Mouse (Mus musculus) myocyte (in vitro differentiated cells): Measurements from ENCODE around the gene Dnah14. TPM values are rescaled to one million over a fixed set of nuclear protein-coding genes. Genes with fewer than 3 reads are reported as not detected.

Source experiments
- H3K27me3 ChIP-seq: one replicate; pipeline ENCODE4 v1.6.1; 2011; ENCODE audit not compliant: control insufficient read depth, insufficient read depth, insufficient read length
- H3K36me3 ChIP-seq: one replicate; pipeline ENCODE4 v1.6.1; 2011; ENCODE audit not compliant: control insufficient read depth, insufficient read depth
- H3K4me2 ChIP-seq: one replicate; pipeline ENCODE4 v1.6.1; 2011; ENCODE audit warnings: low read depth, control low read depth
- H3K4me3 ChIP-seq: one replicate; pipeline ENCODE4 v1.5.1; 2011; ENCODE audit warnings: mild to moderate bottlenecking, control low read depth, moderate library complexity
- H3K79me2 ChIP-seq: one replicate; pipeline ENCODE4 v1.6.1; 2011; ENCODE audit not compliant: control insufficient read depth, insufficient read depth
- H3ac ChIP-seq: one replicate; pipeline ENCODE4 v1.6.1; 2011; ENCODE audit not compliant: control insufficient read depth, insufficient read length
- CEBPB ChIP-seq: IDR thresholded peaks from 2 replicates; pipeline ENCODE4 v1.6.1; 2011; ENCODE audit warnings: mild to moderate bottlenecking, moderate library complexity; ENCODE audit not compliant: poor library complexity, insufficient read depth, severe bottlenecking
- E2F4 ChIP-seq: IDR thresholded peaks from one replicate; pipeline ENCODE4 v1.6.1; 2011; ENCODE audit warnings: mild to moderate bottlenecking, control low read depth, moderate library complexity; ENCODE audit not compliant: insufficient read depth
- MAX ChIP-seq: IDR thresholded peaks from one replicate; pipeline ENCODE4 v1.6.1; 2011; ENCODE audit warnings: low read depth, mild to moderate bottlenecking, control low read depth
- MYOD1 ChIP-seq, 3 experiments: IDR thresholded peaks; one replicate each; pipeline ENCODE4 v1.6.1; 2011; ENCODE audit warnings: control low read depth in 2 of 3, low read depth in 2 of 3, mild to moderate bottlenecking in 2 of 3, moderate library complexity in 1 of 3; ENCODE audit not compliant: insufficient read length in 2 of 3, control insufficient read depth in 1 of 3
- MYOG ChIP-seq, 3 experiments: IDR thresholded peaks; one replicate each; pipeline ENCODE4 v1.6.1; 2011; ENCODE audit warnings: control low read depth in 2 of 3, low read depth in 2 of 3, mild to moderate bottlenecking in 2 of 3; ENCODE audit not compliant: insufficient read length in 2 of 3, control insufficient read depth in 1 of 3, insufficient read depth in 1 of 3
- POLR2A ChIP-seq: IDR thresholded peaks from one replicate; pipeline ENCODE4 v1.6.1; 2011; ENCODE audit warnings: low read depth, mild to moderate bottlenecking, control low read depth, moderate library complexity; ENCODE audit not compliant: insufficient read length
- POLR2AphosphoS2 ChIP-seq: IDR thresholded peaks from one replicate; pipeline ENCODE4 v1.6.1; 2011; ENCODE audit warnings: low read depth, control low read depth; ENCODE audit not compliant: insufficient read length
- REST ChIP-seq: IDR thresholded peaks from one replicate; pipeline ENCODE4 v1.6.1; 2011; ENCODE audit warnings: mild to moderate bottlenecking, control low read depth, moderate library complexity; ENCODE audit not compliant: insufficient read depth, insufficient read length
- SRF ChIP-seq: IDR thresholded peaks from one replicate; pipeline ENCODE4 v1.6.1; 2011; ENCODE audit warnings: low read depth; ENCODE audit not compliant: control insufficient read depth, insufficient read length
- TCF12 ChIP-seq: IDR thresholded peaks from one replicate; pipeline ENCODE4 v1.6.1; 2011; ENCODE audit warnings: mild to moderate bottlenecking, control low read depth; ENCODE audit not compliant: poor library complexity, insufficient read depth, severe bottlenecking
- TCF3 ChIP-seq: IDR thresholded peaks from one replicate; pipeline ENCODE4 v1.6.1; 2011; ENCODE audit warnings: low read depth, control low read depth; ENCODE audit not compliant: insufficient read length
- USF1 ChIP-seq: IDR thresholded peaks from one replicate; pipeline ENCODE4 v1.6.1; 2011; ENCODE audit warnings: low read depth, mild to moderate bottlenecking, control low read depth, moderate library complexity
- polyA plus RNA-seq: library from polyadenylated mRNA; unstranded; fragments of >200 nt; fragmentation: generic; extraction: Trizol; gene quantifications from one replicate; pipeline ENCODE4 v1.2.1, GENCODE M21; 2012; ENCODE audit warnings: missing spikeins

Gene Dnah14
- polyA plus RNA-seq, 1 experiment = 0.29 TPM

DNA sequence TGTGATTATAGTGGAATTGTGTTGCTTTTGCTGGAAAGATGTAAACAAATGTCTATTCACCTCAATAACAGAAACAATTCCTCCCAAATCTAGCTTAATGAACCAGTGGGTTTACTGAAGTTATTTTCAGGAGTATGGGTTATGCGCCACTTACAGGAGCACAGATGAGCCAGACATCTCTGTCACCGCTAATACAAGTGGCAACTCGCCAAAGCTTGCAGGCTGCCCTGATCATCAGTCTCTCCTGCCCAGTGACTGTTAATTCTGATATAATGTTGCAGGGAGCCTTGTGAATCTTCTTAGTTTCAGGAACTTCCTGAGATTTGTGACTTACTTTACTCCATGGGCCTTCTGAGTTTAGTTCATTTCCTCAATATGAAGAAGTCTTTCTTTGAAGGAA is 223.6 kb downstream of the Dnah14 start:
- TF ChIP-seq MAX = no peak
- TF ChIP-seq POLR2A = no peak
- TF ChIP-seq REST = no peak
- no peak for TF ChIP-seq SRF
- TF ChIP-seq TCF3 = no peak
- TF ChIP-seq E2F4 = no peak
- Histone ChIP-seq H3K36me3 (no peaks in the 10 kb centered on the region), H3K4me3 (no peak overlapping the region), H3ac (no peak overlapping the region), H3K27me3 (no peaks in the 10 kb centered on the region), H3K79me2 (no peaks in the 10 kb centered on the region), H3K4me2 (no peak overlapping the region)

DNA sequence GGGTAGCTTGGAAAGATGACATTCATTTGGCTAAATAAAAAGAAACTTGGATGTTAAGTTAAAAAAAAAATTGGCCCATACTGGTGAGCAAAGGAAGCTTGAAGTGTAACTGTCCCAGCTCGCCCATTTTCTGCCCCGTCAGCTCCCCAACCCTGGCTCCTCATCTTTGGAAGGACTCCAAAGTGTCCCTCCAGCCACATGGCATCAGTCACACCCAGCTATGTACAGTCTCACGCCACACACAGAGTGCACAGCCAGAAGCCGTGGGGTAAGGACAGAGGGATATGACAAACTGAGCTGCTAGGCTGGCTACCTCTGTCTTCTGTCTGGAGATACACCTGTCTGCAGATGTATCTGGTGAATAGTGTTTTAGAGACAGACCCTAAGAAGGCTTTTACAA is 224.3 kb downstream of the Dnah14 start:
- no peak overlapping the region for H3K4me2 ChIP-seq
- no peaks in the 10 kb centered on the region for H3K36me3 ChIP-seq
- no peaks in the 10 kb centered on the region for H3K79me2 ChIP-seq
- H3ac ChIP-seq = no peak overlapping the region
- H3K4me3 ChIP-seq = no peak overlapping the region
- TF ChIP-seq MAX = no peak
- no peak for TF ChIP-seq REST
- no peak for TF ChIP-seq POLR2AphosphoS2
- no peak for TF ChIP-seq TCF12
- no peak for TF ChIP-seq SRF
- no peak for TF ChIP-seq MYOG (IDR thresholded peaks at IDR 0.05; ENCODE audit: control insufficient read depth in 1 of 3, insufficient read depth in 1 of 3, insufficient read length in 2 of 3, low read depth in 2 of 3)
- TF ChIP-seq E2F4 = no peak
- TF ChIP-seq USF1 = no peak
- no peak for TF ChIP-seq TCF3
- no peak for TF ChIP-seq POLR2A
- no peak for TF ChIP-seq MYOD1 (IDR thresholded peaks at IDR 0.05; ENCODE audit: control insufficient read depth in 1 of 3, insufficient read length in 2 of 3, low read depth in 2 of 3)
- no peak for TF ChIP-seq CEBPB
- H3K27me3 ChIP-seq = no peaks in the 10 kb centered on the region

DNA sequence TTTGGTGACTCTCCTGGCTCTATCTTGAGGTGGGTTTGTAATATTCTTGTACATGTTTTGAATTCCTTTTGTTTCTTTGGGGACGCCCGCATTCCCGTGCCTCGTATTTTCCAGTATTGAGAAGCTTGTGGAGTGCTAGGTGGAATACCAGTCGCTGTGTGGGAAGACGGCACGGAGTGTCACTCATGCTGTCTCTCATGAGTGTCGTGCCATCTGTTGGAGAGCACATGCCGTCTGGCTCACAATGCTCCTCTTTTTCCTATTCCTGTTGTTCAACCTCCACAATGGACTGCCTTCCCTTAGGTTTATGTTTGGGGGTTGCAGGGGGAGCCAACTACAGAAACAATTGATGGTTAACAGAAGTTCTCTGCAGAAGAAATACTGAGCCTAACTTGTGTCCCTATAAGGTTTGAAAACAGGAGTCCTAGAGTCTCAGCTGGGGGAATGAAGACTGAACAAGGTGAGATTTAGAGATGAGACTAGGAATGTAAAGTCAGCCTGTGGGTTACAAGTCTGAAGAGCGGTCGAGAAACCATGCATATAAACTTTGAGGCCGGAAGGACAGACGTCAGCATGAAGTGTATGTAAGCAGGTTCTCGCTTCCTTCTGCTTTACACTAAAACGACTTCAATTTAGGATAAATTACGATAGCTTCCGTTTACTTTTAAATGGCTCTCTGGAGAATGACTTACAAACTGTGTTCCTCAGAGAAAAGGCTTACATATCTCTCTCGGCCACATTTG is 235.3 kb downstream of the Dnah14 start:
- no peak overlapping the region for H3K4me3 ChIP-seq
- H3K4me2 ChIP-seq = no peak overlapping the region
- no peaks in the 10 kb centered on the region for H3K27me3 ChIP-seq
- H3ac ChIP-seq = no peak overlapping the region
- H3K36me3 ChIP-seq = peaks cover 29% of the 10 kb centered on the region
- no peaks in the 10 kb centered on the region for H3K79me2 ChIP-seq
- peak; percentile 72 for TF ChIP-seq POLR2AphosphoS2
- no peak for TF ChIP-seq MYOG (IDR thresholded peaks at IDR 0.05; ENCODE audit: control insufficient read depth in 1 of 3, insufficient read depth in 1 of 3, insufficient read length in 2 of 3, low read depth in 2 of 3)

DNA sequence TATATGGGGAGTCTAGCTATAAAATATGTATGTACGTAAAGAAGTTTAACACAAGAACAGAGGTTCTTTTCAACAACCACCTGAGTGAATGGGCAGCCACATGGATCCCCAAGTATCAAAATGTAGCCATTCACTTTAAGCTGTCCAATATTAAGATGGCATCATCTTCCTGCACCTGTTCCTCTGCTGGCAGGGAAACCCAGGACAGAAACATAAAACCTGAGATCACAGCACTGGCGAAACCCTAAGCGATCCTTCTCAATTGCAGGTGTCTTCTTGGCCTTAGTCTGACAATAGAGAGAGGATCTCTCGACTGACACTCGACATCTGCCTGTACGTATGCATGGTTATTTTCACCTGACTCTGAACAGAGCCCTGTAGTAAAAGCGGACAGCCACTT is 250.4 kb downstream of the Dnah14 start:
- H3K4me2 ChIP-seq = no peak overlapping the region
- no peaks in the 10 kb centered on the region for H3K79me2 ChIP-seq
- no peaks in the 10 kb centered on the region for H3K27me3 ChIP-seq
- H3K4me3 ChIP-seq = no peak overlapping the region
- TF ChIP-seq MAX (no peak), MYOD1 (IDR thresholded peaks at IDR 0.05; ENCODE audit: control insufficient read depth in 1 of 3, insufficient read length in 2 of 3, low read depth in 2 of 3) (peak in 1 of 3 experiments; percentile 39)
- H3ac ChIP-seq = no peak overlapping the region
- H3K36me3 ChIP-seq = peaks cover 49% of the 10 kb centered on the region

DNA sequence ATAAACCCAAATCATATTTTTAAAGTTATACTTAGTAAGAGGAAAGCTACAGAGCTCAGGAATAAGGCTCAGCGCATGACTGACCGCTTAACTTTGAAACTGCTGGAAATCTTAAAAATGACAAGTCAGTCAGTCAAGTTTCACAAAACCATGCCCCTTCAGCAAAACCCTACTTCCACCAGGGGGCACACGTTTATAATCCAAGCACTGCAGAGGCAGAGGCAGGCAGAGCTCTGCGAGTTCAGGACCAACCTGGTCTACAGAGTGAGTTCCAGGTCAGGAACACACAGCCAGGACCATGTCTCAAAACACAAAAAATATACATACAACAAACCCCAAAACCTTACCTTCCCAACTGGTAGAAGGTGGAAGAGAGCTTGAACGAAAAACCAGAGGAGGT is 252.0 kb downstream of the Dnah14 start:
- TF ChIP-seq MYOD1 (IDR thresholded peaks at IDR 0.05; ENCODE audit: control insufficient read depth in 1 of 3, insufficient read length in 2 of 3, low read depth in 2 of 3) (no peak), SRF (no peak), MYOG (IDR thresholded peaks at IDR 0.05; ENCODE audit: control insufficient read depth in 1 of 3, insufficient read depth in 1 of 3, insufficient read length in 2 of 3, low read depth in 2 of 3) (no peak), POLR2AphosphoS2 (no peak), CEBPB (no peak), TCF3 (no peak), REST (no peak), TCF12 (no peak), MAX (no peak), E2F4 (no peak), USF1 (no peak), POLR2A (no peak)
- Histone ChIP-seq H3ac (no peak overlapping the region), H3K4me3 (no peak overlapping the region), H3K36me3 (peaks cover 60% of the 10 kb centered on the region), H3K4me2 (no peak overlapping the region), H3K27me3 (no peaks in the 10 kb centered on the region), H3K79me2 (peaks cover 7% of the 10 kb centered on the region)

DNA sequence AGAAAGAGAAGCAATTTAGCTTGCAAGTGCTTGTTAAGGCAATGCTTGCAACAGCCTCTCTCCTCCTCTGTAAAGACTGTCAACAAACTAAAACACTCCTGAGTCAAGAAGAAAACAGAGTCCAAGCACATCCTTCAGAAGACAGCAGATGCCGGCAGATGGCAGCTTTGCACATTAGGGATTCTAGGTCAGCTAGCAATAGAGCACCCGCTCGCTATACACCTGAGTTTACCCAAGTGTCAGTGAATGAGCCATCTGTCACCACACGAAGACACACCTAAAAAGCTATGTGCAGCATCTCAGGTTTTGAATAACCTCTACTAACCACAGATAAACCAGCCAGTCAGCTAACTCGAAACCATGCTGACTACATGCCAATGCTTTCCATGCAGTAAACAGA is 256.4 kb downstream of the Dnah14 start:
- TF ChIP-seq TCF12 (no peak), MYOG (IDR thresholded peaks at IDR 0.05; ENCODE audit: control insufficient read depth in 1 of 3, insufficient read depth in 1 of 3, insufficient read length in 2 of 3, low read depth in 2 of 3) (no peak), TCF3 (no peak), E2F4 (no peak), REST (no peak), MYOD1 (IDR thresholded peaks at IDR 0.05; ENCODE audit: control insufficient read depth in 1 of 3, insufficient read length in 2 of 3, low read depth in 2 of 3) (no peak), SRF (no peak), POLR2A (no peak), MAX (no peak), CEBPB (no peak), USF1 (no peak), POLR2AphosphoS2 (no peak)
- Histone ChIP-seq H3K79me2 (peaks cover 26% of the 10 kb centered on the region), H3K36me3 (peaks cover 29% of the 10 kb centered on the region), H3K27me3 (no peaks in the 10 kb centered on the region), H3ac (no peak overlapping the region), H3K4me2 (no peak overlapping the region), H3K4me3 (no peak overlapping the region)
